10 mouse cellular contexts compared by ENCODE assay signal in the genomic region with DNA sequence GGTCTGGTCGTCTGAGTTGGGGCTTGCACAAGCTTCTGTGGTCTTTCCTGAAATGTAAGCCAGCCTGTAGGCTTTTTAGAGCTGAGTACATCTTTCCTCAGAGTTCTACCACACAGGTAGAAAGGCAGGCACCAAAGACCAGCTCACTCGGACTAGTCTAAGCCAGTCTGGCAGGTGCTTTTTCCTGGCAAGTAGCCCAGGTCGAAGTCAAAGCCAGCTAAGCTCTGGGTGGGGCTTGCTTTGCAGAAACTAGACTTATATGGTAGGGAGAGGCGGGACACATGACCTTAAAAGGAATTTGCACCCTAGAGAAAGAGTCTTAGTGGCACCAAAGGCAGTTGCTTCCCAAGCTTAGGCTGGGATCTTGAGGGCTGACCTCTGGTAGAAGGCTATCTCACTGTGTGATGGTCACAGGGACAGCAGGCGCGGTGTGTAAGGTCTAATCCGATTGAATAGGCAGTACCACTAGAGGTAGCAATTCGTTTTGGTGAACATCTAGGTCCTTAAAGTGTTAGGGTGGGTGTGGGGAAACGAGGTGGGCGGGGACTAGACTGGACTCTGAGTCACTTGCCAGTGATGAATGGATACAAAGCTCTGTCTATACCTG. TPM values are rescaled to one million over a fixed set of nuclear protein-coding genes. Genes with fewer than 3 reads are reported as not detected.
DNase-seq lines count a peak whose midpoint lies in the region; ATAC-seq and TF ChIP-seq lines count a peak whose summit lies in the region.
"Not testable (repeated sequence)": the region's sequence is repeated elsewhere in the genome, so short reads cannot be mapped to it uniquely, and the experiment has no call there.
"Had no signal": no experiment of that assay in that cellular context is flagged by ENCODE, and none has a peak within 500 bp of the region (broad histone marks: within the 10 kb centered on the region; RNA-seq: fewer than 3 reads in every experiment).

No protein-coding gene starts in this region.

- H3K4me1 ChIP-seq in bone marrow macrophage, adult 2 months (ENCODE audit: control insufficient read depth, insufficient read depth, low read length); embryonic facial prominence, embryonic 11.5 days (ENCODE audit: control insufficient read depth, insufficient read depth, low read length); limb, embryonic 11.5 days (ENCODE audit: control insufficient read depth, insufficient read depth, low read length): not testable (repeated sequence)

- ATAC-seq in CD4-positive, CD25-positive, alpha-beta regulatory T cell, adult 4 months, result peak; percentile 36
- peak; percentile 53 for ATAC-seq in embryonic facial prominence, embryonic 11.5 days (replicated peaks; ENCODE audit: insufficient number of reproducible peaks, low FRiP score, low TSS enrichment, low read depth)
- peak; percentile 42 for ATAC-seq in granulocyte monocyte progenitor cell, adult 5-6 weeks (replicated peaks; ENCODE audit: poor library complexity, severe bottlenecking)
- peak; percentile 44 for ATAC-seq in limb, embryonic 11.5 days (ENCODE audit: insufficient number of reproducible peaks, low FRiP score, low TSS enrichment, low read depth)

- not testable (repeated sequence) for TF ChIP-seq POLR2A in bone marrow macrophage, adult 2 months (IDR thresholded peaks at IDR 0.05; ENCODE audit: borderline replicate concordance, low read depth, low read length)

- not testable (repeated sequence) for H3K9ac ChIP-seq in embryonic facial prominence, embryonic 11.5 days (replicated peaks; ENCODE audit: low read length); limb, embryonic 11.5 days (ENCODE audit: low read length)

- not testable (repeated sequence) for H3K27ac ChIP-seq in bone marrow macrophage, adult 2 months (ENCODE audit: insufficient read depth, low read depth, low read length); embryonic facial prominence, embryonic 11.5 days (replicated peaks; ENCODE audit: low read depth, low read length); limb, embryonic 11.5 days (replicated peaks; ENCODE audit: low read depth, low read length)

- not testable (repeated sequence) for H3K27me3 ChIP-seq in embryonic facial prominence, embryonic 11.5 days (ENCODE audit: control insufficient read depth, insufficient read depth, low read length); limb, embryonic 11.5 days (ENCODE audit: control insufficient read depth, insufficient read depth, low read length)

- TF ChIP-seq CTCF in bone marrow macrophage, adult 2 months (IDR thresholded peaks at IDR 0.05; ENCODE audit: low read depth, low read length), result not testable (repeated sequence)

- peak overlapping the region; percentile 13 for H3K4me3 ChIP-seq in bone marrow macrophage, adult 2 months (ENCODE audit: insufficient read depth, low read length)
- H3K4me3 ChIP-seq in embryonic facial prominence, embryonic 11.5 days (ENCODE audit: low read depth, low read length); limb, embryonic 11.5 days (ENCODE audit: low read depth, low read length): not testable (repeated sequence)

- WGBS in embryonic facial prominence, embryonic 11.5 days, result 27% methylated on average over 7 of the region's 10 CpGs
- 26% methylated on average over 7 of the region's 10 CpGs for WGBS in limb, embryonic 11.5 days

- H3K9me3 ChIP-seq in embryonic facial prominence, embryonic 11.5 days (replicated peaks; ENCODE audit: control insufficient read depth, low read length); limb, embryonic 11.5 days (ENCODE audit: control insufficient read depth, low read length): not testable (repeated sequence)

- not testable (repeated sequence) for H3K4me2 ChIP-seq in embryonic facial prominence, embryonic 11.5 days (ENCODE audit: low read depth, low read length); limb, embryonic 11.5 days (ENCODE audit: low read depth, severe bottlenecking)

- DNase-seq in embryonic facial prominence, embryonic 11.5 days (ENCODE audit: low spot score); limb, embryonic 11.5 days (ENCODE audit: low spot score): not testable (repeated sequence)
- peak; percentile 59 for DNase-seq in induced T-regulatory cell, adult 2 months (ENCODE audit: low read depth)
- DNase-seq in lung, postnatal 25 days (ENCODE audit: low spot score), result peak; percentile 57
- DNase-seq in skeletal muscle tissue, adult 2 months (ENCODE audit: low read depth, low spot score), result peak; percentile 18

- not testable (repeated sequence) for H3K36me3 ChIP-seq in embryonic facial prominence, embryonic 11.5 days (replicated peaks; ENCODE audit: control insufficient read depth, insufficient read depth, low read depth, low read length); limb, embryonic 11.5 days (ENCODE audit: control insufficient read depth, insufficient read depth, low read length)

RNA-seq across cellular contexts. Expression of gene Tuft1, which starts 0.6 kb away (rescaled TPM):
- 1 to 10 TPM; 2.1 to 6.8 TPM for polyA plus RNA-seq in CD4-positive, CD25-positive, alpha-beta regulatory T cell, adult 4 months (2017; shearing (Covaris generic))
- 6.2 and 6.7 TPM in 2 replicates for polyA plus RNA-seq in bone marrow macrophage, adult 2 months (2012; ENCODE audit: insufficient read depth, insufficient read length, missing spikeins)
- 5.0 and 5.3 TPM in 2 replicates for polyA plus RNA-seq in embryonic facial prominence, embryonic 11.5 days (2014; fragmentation: Nextera tagmentation; extraction: Ambion mirVana)
- total RNA-seq in granulocyte monocyte progenitor cell, adult 5-6 weeks (2014; fragmentation: Nextera tagmentation), result 3.0 and 3.2 TPM in 2 replicates
- total RNA-seq in granulocyte monocyte progenitor cell, adult 5-6 weeks (2017), result 8.9 and 15.4 TPM in 2 replicates
- polyA plus RNA-seq in limb, embryonic 11.5 days (2014; fragmentation: Nextera tagmentation; extraction: Ambion mirVana), result 4.0 and 4.7 TPM in 2 replicates

RNA-seq across cellular contexts. Expression of gene Gm10972, which starts 16.3 kb away (rescaled TPM):
- not detected for polyA plus RNA-seq in CD4-positive, CD25-positive, alpha-beta regulatory T cell, adult 4 months (2017; shearing (Covaris generic))
- polyA plus RNA-seq in bone marrow macrophage, adult 2 months (2012; ENCODE audit: insufficient read depth, insufficient read length, missing spikeins), result not detected in 2 replicates
- polyA plus RNA-seq in embryonic facial prominence, embryonic 11.5 days (2014; fragmentation: Nextera tagmentation; extraction: Ambion mirVana), result not detected in 2 replicates
- not detected in 2 replicates for total RNA-seq in granulocyte monocyte progenitor cell, adult 5-6 weeks (2014; fragmentation: Nextera tagmentation)
- not detected in 2 replicates for total RNA-seq in granulocyte monocyte progenitor cell, adult 5-6 weeks (2017)
- polyA plus RNA-seq in limb, embryonic 11.5 days (2014; fragmentation: Nextera tagmentation; extraction: Ambion mirVana), result not detected in 2 replicates
- total RNA-seq: heart, adult 2 months; left cerebral cortex, adult 18-20 months had no signal
- polyA plus RNA-seq: heart, adult 2 months had no signal

RNA-seq across cellular contexts. Expression of gene Selenbp2, which starts 34.1 kb away (rescaled TPM):
- polyA plus RNA-seq in CD4-positive, CD25-positive, alpha-beta regulatory T cell, adult 4 months (2017; shearing (Covaris generic)), result not detected
- polyA plus RNA-seq in bone marrow macrophage, adult 2 months (2012; ENCODE audit: insufficient read depth, insufficient read length, missing spikeins), result not detected in 2 replicates
- not detected in 2 replicates for polyA plus RNA-seq in embryonic facial prominence, embryonic 11.5 days (2014; fragmentation: Nextera tagmentation; extraction: Ambion mirVana)
- not detected in 2 replicates for total RNA-seq in granulocyte monocyte progenitor cell, adult 5-6 weeks (2014; fragmentation: Nextera tagmentation)
- 0.13 TPM in 1 of 2 replicates, not detected in the other for total RNA-seq in granulocyte monocyte progenitor cell, adult 5-6 weeks (2017)
- polyA plus RNA-seq in limb, embryonic 11.5 days (2014; fragmentation: Nextera tagmentation; extraction: Ambion mirVana), result 0.18 and 1.1 TPM in 2 replicates
